8 mouse cellular contexts compared by ENCODE assay signal in genomic region chrX:47891243-47891906, GRCm38 (mm10). TPM values are rescaled to one million over a fixed set of nuclear protein-coding genes. Genes with fewer than 3 reads are reported as not detected.
A peak's percentile ranks its signal among the peaks of the same experiment; 100 is the strongest.
DNase-seq lines count a peak whose midpoint lies in the region; ATAC-seq and TF ChIP-seq lines count a peak whose summit lies in the region.

No protein-coding gene starts in this region.

- H3K36me3 ChIP-seq in heart, embryonic 15.5 days, result no peaks in the 10 kb centered on the region
- no peaks in the 10 kb centered on the region for H3K36me3 ChIP-seq in ES-E14 (ENCODE audit: control insufficient read depth, insufficient read depth, low read length, poor library complexity, severe bottlenecking)
- no peaks in the 10 kb centered on the region for H3K36me3 ChIP-seq in liver, adult 2 months (ENCODE audit: control insufficient read depth, insufficient read depth, low read length)

- peak overlapping the region; percentile 77 for H3K27ac ChIP-seq in heart, embryonic 15.5 days
- no peak overlapping the region for H3K27ac ChIP-seq in ES-E14 (ENCODE audit: insufficient read depth, low read depth, low read length, poor library complexity, severe bottlenecking)
- no peak overlapping the region for H3K27ac ChIP-seq in embryonic fibroblast, embryonic 13.5 days (ENCODE audit: insufficient read depth, low read length)
- H3K27ac ChIP-seq in liver, adult 2 months (replicated peaks; ENCODE audit: insufficient read depth, low read depth, low read length), result no peak overlapping the region

- no peaks in the 10 kb centered on the region for H3K79me2 ChIP-seq in liver, adult 2 months (ENCODE audit: control insufficient read depth, insufficient read depth, low read length)

- TF ChIP-seq CTCF in embryonic fibroblast, embryonic 13.5 days (IDR thresholded peaks at IDR 0.05; ENCODE audit: borderline replicate concordance, insufficient read depth, low read length), result no peak
- no peak for TF ChIP-seq CTCF in liver, adult 2 months (IDR thresholded peaks at IDR 0.05; ENCODE audit: low read depth, low read length)

- peak overlapping the region; percentile 69 for H3K4me2 ChIP-seq in heart, embryonic 15.5 days

- no peaks in the 10 kb centered on the region for H3K4me1 ChIP-seq in heart, embryonic 15.5 days (replicated peaks)
- no peaks in the 10 kb centered on the region for H3K4me1 ChIP-seq in ES-E14 (ENCODE audit: control insufficient read depth in 2 of 2, insufficient read depth in 2 of 2, low read length in 2 of 2, poor library complexity in 1 of 2)
- no peaks in the 10 kb centered on the region for H3K4me1 ChIP-seq in embryonic fibroblast, embryonic 13.5 days (ENCODE audit: control insufficient read depth, insufficient read depth, low read length)
- no peaks in the 10 kb centered on the region for H3K4me1 ChIP-seq in liver, adult 2 months (ENCODE audit: control insufficient read depth, insufficient read depth, low read length)

- no peak for TF ChIP-seq POLR2A in embryonic fibroblast, embryonic 13.5 days (IDR thresholded peaks at IDR 0.05; ENCODE audit: low read depth, low read length)
- no peak for TF ChIP-seq POLR2A in liver, adult 2 months (IDR thresholded peaks at IDR 0.05; ENCODE audit: extremely low read depth, insufficient read depth, low read length)

- in situ Hi-C loops in ES-E14 (cut with MboI; ENCODE audit: low sequenced_read_pairs in 2 of 2, unreplicated experiment in 2 of 2), result no loop called here

- no peaks in the 10 kb centered on the region for H3K9me3 ChIP-seq in heart, embryonic 15.5 days (replicated peaks)
- no peaks in the 10 kb centered on the region for H3K9me3 ChIP-seq in ES-E14 (ENCODE audit: control insufficient read depth, insufficient read depth, low read depth, low read length)

- DNase-seq in heart, adult 18-20 months, result no peak
- DNase-seq in ES-E14 (ENCODE audit: low read depth, low spot score), result no peak
- no peak for DNase-seq in liver, adult 2 months (ENCODE audit: extremely low read depth, low read depth, low spot score)
- DNase-seq in urinary bladder, postnatal 4 days (ENCODE audit: low spot score in 2 of 2), result no peak
- DNase-seq in ovary, postnatal 14 days (ENCODE audit: low spot score), result no peak

- no peaks in the 10 kb centered on the region for H3K27me3 ChIP-seq in heart, embryonic 15.5 days
- H3K27me3 ChIP-seq in liver, adult 2 months (ENCODE audit: control insufficient read depth, insufficient read depth, low read length), result no peaks in the 10 kb centered on the region

- WGBS in heart, embryonic 15.5 days, result 4% methylated on average over 11 of the region's 12 CpGs
- 14% methylated on average over 11 of the region's 12 CpGs for WGBS in liver, adult 2 months

- H3K9ac ChIP-seq in heart, embryonic 15.5 days, result peak overlapping the region; percentile 68
- H3K9ac ChIP-seq in ES-E14 (ENCODE audit: insufficient read depth, low read depth, low read length, poor library complexity, severe bottlenecking), result no peak overlapping the region
- no peak overlapping the region for H3K9ac ChIP-seq in liver, adult 2 months (ENCODE audit: low read depth, low read length)

- ATAC-seq in heart, embryonic 15.5 days (replicated peaks; ENCODE audit: insufficient number of reproducible peaks, insufficient read depth, low FRiP score, low read depth), result no peak
- no peak for ATAC-seq in granulocyte monocyte progenitor cell, adult 5-6 weeks (replicated peaks; ENCODE audit: poor library complexity, severe bottlenecking)

- H3K4me3 ChIP-seq in heart, embryonic 15.5 days, result peak overlapping the region; percentile 67
- peak overlapping the region; percentile 76 to 92 for H3K4me3 ChIP-seq in ES-E14 (ENCODE audit: insufficient read depth in 1 of 2, low read depth in 1 of 2, low read length in 2 of 2, poor library complexity in 1 of 2, severe bottlenecking in 1 of 2)
- peak overlapping the region; percentile 81 for H3K4me3 ChIP-seq in embryonic fibroblast, embryonic 13.5 days (ENCODE audit: insufficient read depth, low read length)
- H3K4me3 ChIP-seq in liver, adult 2 months (ENCODE audit: insufficient read depth, low read depth, low read length), result peak overlapping the region; percentile 55; the same call in 1 of the 2 replicates

TF ChIP-seq in ES-E14, 5 proteins besides CTCF, POLR2A, EP300 and RAD21:
- TF ChIP-seq HCFC1 (IDR thresholded peaks at IDR 0.05; ENCODE audit: borderline replicate concordance, insufficient read depth, low read length) (no peak), CHD2 (IDR thresholded peaks at IDR 0.05; ENCODE audit: low read depth, low read length) (no peak), ZC3H11A (IDR thresholded peaks at IDR 0.05; ENCODE audit: borderline replicate concordance, low read depth, low read length) (no peak), ZNF384 (IDR thresholded peaks at IDR 0.05; ENCODE audit: low read depth, low read length) (no peak), MAFK (IDR thresholded peaks at IDR 0.05; ENCODE audit: insufficient read depth, low read depth, low read length) (no peak)

RNA-seq across cellular contexts. Expression of gene Smarca1, which starts 1.4 kb away (rescaled TPM):
- 21.3 and 21.6 TPM in 2 replicates for polyA plus RNA-seq in heart, embryonic 15.5 days (2015; fragmentation: Nextera tagmentation; extraction: Ambion mirVana)
- 1 to 10 TPM; 1.6 to 2.4 TPM for total RNA-seq in heart, adult 18-20 months (2021)
- 4.8 and 6.8 TPM in 2 replicates for total RNA-seq in ES-E14 (2012; rRNA removed)
- 11.1 and 18.0 TPM in 2 replicates for polyA plus RNA-seq in embryonic fibroblast, embryonic 13.5 days (2011; ENCODE audit: insufficient read length, low read depth, missing spikeins)
- 0.13 and 0.18 TPM in 2 replicates for total RNA-seq in liver, adult 2 months (2014; rRNA removed)
- polyA plus RNA-seq in liver, adult 2 months (2012; rRNA removed), result 0.04 TPM in 1 of 2 replicates, not detected in the other
- total RNA-seq in granulocyte monocyte progenitor cell, adult 5-6 weeks (2014; fragmentation: Nextera tagmentation), result not detected in 2 replicates
- total RNA-seq in granulocyte monocyte progenitor cell, adult 5-6 weeks (2017), result not detected in 2 replicates

RNA-seq across cellular contexts. Expression of gene Ocrl, which starts 20.8 kb away (rescaled TPM):
- polyA plus RNA-seq in heart, embryonic 15.5 days (2015; fragmentation: Nextera tagmentation; extraction: Ambion mirVana), result 10.8 and 13.2 TPM in 2 replicates
- total RNA-seq in heart, adult 18-20 months (2021), result 1 to 10 TPM; 8.1 to 9.2 TPM
- total RNA-seq in ES-E14 (2012; rRNA removed), result 5.3 and 7.8 TPM in 2 replicates
- polyA plus RNA-seq in embryonic fibroblast, embryonic 13.5 days (2011; ENCODE audit: insufficient read length, low read depth, missing spikeins), result 52.7 and 53.6 TPM in 2 replicates
- 3.7 and 4.5 TPM in 2 replicates for total RNA-seq in liver, adult 2 months (2014; rRNA removed)
- 2.1 and 2.6 TPM in 2 replicates for polyA plus RNA-seq in liver, adult 2 months (2012; rRNA removed)
- total RNA-seq in granulocyte monocyte progenitor cell, adult 5-6 weeks (2014; fragmentation: Nextera tagmentation), result 61.1 and 67.6 TPM in 2 replicates
- total RNA-seq in granulocyte monocyte progenitor cell, adult 5-6 weeks (2017), result 30.9 and 38.4 TPM in 2 replicates
